Mouse (Mus musculus): ENCODE data around the gene Tulp2.

DNA sequence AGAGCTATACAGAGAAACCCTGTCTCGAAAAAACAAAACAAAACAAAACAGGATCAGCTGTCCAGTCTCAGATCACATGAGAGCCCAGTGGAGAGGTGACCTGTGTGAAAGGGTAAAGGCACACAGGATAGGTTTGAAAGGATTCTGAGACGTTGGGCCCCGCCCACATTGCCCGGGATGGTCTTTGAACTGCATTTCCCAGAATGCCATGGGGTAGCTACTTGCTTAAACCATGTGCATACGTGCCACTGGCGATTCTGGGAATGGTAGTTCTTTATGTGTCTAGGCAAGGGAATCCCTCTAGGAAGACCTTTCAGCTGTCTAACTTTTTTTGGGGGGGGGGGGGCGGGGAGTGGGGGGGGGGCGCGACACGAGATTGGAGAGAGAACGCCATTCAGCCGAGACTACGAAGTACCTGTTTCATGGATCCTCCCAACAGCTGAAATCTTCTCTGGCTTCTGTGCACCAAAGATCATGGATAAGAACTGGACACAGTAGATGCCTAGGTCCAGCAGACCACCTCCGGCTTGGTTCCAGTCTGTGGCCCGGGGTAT is at the start of gene Tulp2:
- no peak for TF ChIP-seq POLR2A (IDR thresholded peaks at IDR 0.05; ENCODE audit: insufficient read length, low read depth)
- no peak for TF ChIP-seq MYOD1 (IDR thresholded peaks at IDR 0.05; ENCODE audit: control insufficient read depth in 1 of 3, insufficient read length in 2 of 3, low read depth in 2 of 3)
- peak; percentile 36 for TF ChIP-seq USF1 (IDR thresholded peaks at IDR 0.05; ENCODE audit: low read depth)
- TF ChIP-seq E2F4 (IDR thresholded peaks at IDR 0.05; ENCODE audit: insufficient read depth), result no peak
- no peak for TF ChIP-seq TCF12 (IDR thresholded peaks at IDR 0.05; ENCODE audit: insufficient read depth, poor library complexity, severe bottlenecking)
- no peak for TF ChIP-seq MAX (IDR thresholded peaks at IDR 0.05; ENCODE audit: low read depth)
- TF ChIP-seq POLR2AphosphoS2 (IDR thresholded peaks at IDR 0.05; ENCODE audit: insufficient read length, low read depth), result no peak
- no peak for TF ChIP-seq CEBPB (IDR thresholded peaks at IDR 0.05; ENCODE audit: insufficient read depth, poor library complexity, severe bottlenecking)
- TF ChIP-seq REST (IDR thresholded peaks at IDR 0.05; ENCODE audit: insufficient read depth, insufficient read length), result no peak
- no peak for TF ChIP-seq SRF (IDR thresholded peaks at IDR 0.05; ENCODE audit: control insufficient read depth, insufficient read length, low read depth)
- TF ChIP-seq MYOG (IDR thresholded peaks at IDR 0.05; ENCODE audit: control insufficient read depth in 1 of 3, insufficient read depth in 1 of 3, insufficient read length in 2 of 3, low read depth in 2 of 3), result no peak
- no peak for TF ChIP-seq TCF3 (IDR thresholded peaks at IDR 0.05; ENCODE audit: insufficient read length, low read depth)
